Mouse (Mus musculus) lung, embryonic 14.5 days (tissue): ENCODE measurements around the gene Olfr282. TPM values are rescaled to one million over a fixed set of nuclear protein-coding genes. Genes with fewer than 3 reads are reported as not detected.

Source experiments
- ATAC-seq: fragments of 200-750 bp; cut with Nextera tagmentation; 2 replicates; pipeline ENCODE4 v1.8.0; 2017; ENCODE audit warnings: mild to moderate bottlenecking, moderate TSS enrichment, moderate library complexity; ENCODE audit not compliant: insufficient read depth
- DNase-seq: peaks from one replicate; pipeline ENCODE4 v3.0.0-alpha.2; 2015
- H3K27ac ChIP-seq: fragments of 300-500 bp; sonication (generic); 2 replicates; pipeline ENCODE4 v1.5.1; 2014; ENCODE audit warnings: low read depth, mild to moderate bottlenecking, moderate library complexity
- H3K27me3 ChIP-seq: fragments of 300-500 bp; sonication (generic); 2 replicates; pipeline ENCODE4 v1.6.1; 2014; ENCODE audit warnings: low read length, control low read depth; ENCODE audit not compliant: insufficient read depth
- H3K36me3 ChIP-seq: fragments of 300-500 bp; sonication (generic); 2 replicates; pipeline ENCODE4 v1.6.1; 2014; ENCODE audit warnings: control low read depth; ENCODE audit not compliant: insufficient read depth
- H3K4me1 ChIP-seq: fragments of 300-500 bp; sonication (generic); 2 replicates; pipeline ENCODE4 v1.6.1; 2014; ENCODE audit warnings: antibody characterized with exemption, control low read depth; ENCODE audit not compliant: insufficient read depth
- H3K4me2 ChIP-seq: fragments of 300-500 bp; sonication (generic); 2 replicates; pipeline ENCODE4 v1.6.1; 2014; ENCODE audit warnings: mild to moderate bottlenecking
- H3K4me3 ChIP-seq: fragments of 300-500 bp; sonication (generic); 2 replicates; pipeline ENCODE4 v1.5.1; 2014; ENCODE audit warnings: low read depth, low read length
- H3K9ac ChIP-seq: fragments of 300-500 bp; sonication (generic); 2 replicates; pipeline ENCODE4 v1.6.1; 2014
- H3K9me3 ChIP-seq: fragments of 300-500 bp; sonication (generic); 2 replicates; pipeline ENCODE4 v1.6.1; 2016; ENCODE audit warnings: low read depth, low read length, control low read depth
- CTCF ChIP-seq: IDR thresholded peaks from 2 replicates; pipeline ENCODE4 v1.5.1; 2016; ENCODE audit warnings: antibody characterized with exemption, low read depth
- WGBS: fragments of 180-500 bp; shearing (Covaris S2); extraction: QIAGEN DNeasy Blood & Tissue Kit; methylation state at CpG from one replicate; pipeline ENCODE4 v1.1.7; 2014; 5-methylcytosine and 5-hydroxymethylcytosine counted together
- polyA plus RNA-seq: library from polyadenylated mRNA; unstranded; fragments of >200 nt; fragmentation: Nextera tagmentation; extraction: Ambion mirVana; gene quantifications from 2 replicates; pipeline ENCODE4 v1.2.1, GENCODE M21; 2014

Gene Olfr282
- polyA plus RNA-seq, 1 experiment from 2014 or later: not detected

- Histone ChIP-seq H3K27ac (no peak overlapping the region), H3K36me3 (no peaks in the 10 kb centered on the region), H3K9ac (no peak overlapping the region), H3K4me1 (no peaks in the 10 kb centered on the region), H3K4me2 (no peak overlapping the region), H3K9me3 (no peaks in the 10 kb centered on the region), H3K27me3 (no peaks in the 10 kb centered on the region), H3K4me3 (no peak overlapping the region)
- DNase-seq: peak; percentile 24
- WGBS: 47% methylated on average over 4 of the region's 4 CpGs
- ATAC-seq: no peak
- no peak for TF ChIP-seq CTCF
These were observed 10.1 kb upstream of the Olfr282 start for GRCm38 (mm10) chr15:98420897-98421296.

- Histone ChIP-seq H3K9ac (no peak overlapping the region), H3K36me3 (no peaks in the 10 kb centered on the region), H3K27ac (no peak overlapping the region), H3K27me3 (no peaks in the 10 kb centered on the region), H3K4me3 (no peak overlapping the region), H3K4me1 (no peaks in the 10 kb centered on the region), H3K4me2 (no peak overlapping the region), H3K9me3 (no peaks in the 10 kb centered on the region)
- DNase-seq: no peak
- ATAC-seq: no peak
- TF ChIP-seq CTCF: no peak
- WGBS: 57% methylated on average over 14 of the region's 14 CpGs
These were observed 6.7 kb upstream of the Olfr282 start for GRCm38 (mm10) chr15:98424326-98424725.

DNA sequence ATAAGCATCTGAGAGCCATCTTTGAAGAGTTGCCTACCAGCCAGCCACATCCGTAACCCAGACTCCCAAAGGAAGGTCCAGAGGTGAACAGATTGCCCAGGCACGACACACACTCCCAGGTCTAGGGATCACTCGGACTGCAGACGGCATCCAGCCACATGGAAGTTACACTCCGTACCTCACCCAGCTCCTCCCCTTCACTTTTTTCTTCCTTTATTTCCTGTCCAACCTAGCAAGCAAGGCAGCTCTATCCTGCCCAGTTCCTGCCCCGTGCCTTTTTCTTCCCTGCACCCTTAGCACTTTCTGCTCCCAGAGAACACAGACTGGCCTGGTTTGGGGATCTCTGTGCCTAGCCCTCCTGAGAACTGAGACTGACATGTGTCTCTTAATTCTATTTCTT lies 6.3 kb upstream of the Olfr282 start:
- no peak for TF ChIP-seq CTCF
- Histone ChIP-seq H3K9me3 (no peaks in the 10 kb centered on the region), H3K36me3 (no peaks in the 10 kb centered on the region), H3K27me3 (no peaks in the 10 kb centered on the region), H3K27ac (no peak overlapping the region), H3K4me3 (no peak overlapping the region), H3K4me2 (no peak overlapping the region), H3K9ac (no peak overlapping the region), H3K4me1 (no peaks in the 10 kb centered on the region)
- WGBS: 45% methylated on average over 6 of the region's 6 CpGs
- no peak for ATAC-seq
- DNase-seq: no peak

- Histone ChIP-seq H3K9ac (no peak overlapping the region), H3K4me3 (no peak overlapping the region), H3K27me3 (no peaks in the 10 kb centered on the region), H3K9me3 (no peaks in the 10 kb centered on the region), H3K27ac (no peak overlapping the region), H3K36me3 (no peaks in the 10 kb centered on the region), H3K4me2 (no peak overlapping the region), H3K4me1 (no peaks in the 10 kb centered on the region)
- no peak for TF ChIP-seq CTCF
- ATAC-seq: no peak
- 85% methylated on average over 7 of the region's 7 CpGs for WGBS
- DNase-seq: no peak
These were observed 5.8 kb upstream of the Olfr282 start for GRCm38 (mm10) chr15:98425188-98425587.

DNA sequence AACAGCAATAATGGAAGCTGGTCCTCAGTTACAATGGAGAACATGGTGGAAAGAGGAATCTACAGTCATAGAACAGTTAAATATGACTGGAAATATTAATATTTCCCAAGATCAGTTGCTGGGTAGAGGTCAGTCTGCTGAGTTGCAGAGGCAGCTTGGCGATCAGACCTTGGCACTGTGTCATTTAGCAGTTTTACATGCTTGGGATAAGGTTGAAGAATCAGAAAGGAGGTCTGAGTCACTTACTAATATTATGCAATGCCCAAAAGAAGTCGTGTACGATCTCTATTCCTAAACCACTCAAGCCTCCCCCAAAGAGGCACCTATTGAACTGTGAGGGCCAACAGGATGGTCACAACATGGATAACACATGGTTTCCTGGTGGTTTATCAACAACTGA lies 13.5 kb downstream of the Olfr282 start:
- Histone ChIP-seq H3K4me3 (no peak overlapping the region), H3K36me3 (no peaks in the 10 kb centered on the region), H3K4me1 (no peaks in the 10 kb centered on the region), H3K27me3 (no peaks in the 10 kb centered on the region), H3K27ac (no peak overlapping the region), H3K9ac (no peak overlapping the region), H3K9me3 (no peaks in the 10 kb centered on the region), H3K4me2 (no peak overlapping the region)
- no peak for TF ChIP-seq CTCF
- DNase-seq (no peak), ATAC-seq (no peak)
- WGBS: 67% methylated on average over 3 of the region's 3 CpGs

GRCm38 (mm10) chr15:98448521-98448920 lies 17.5 kb downstream of the Olfr282 start:
- Histone ChIP-seq H3K36me3 (no peaks in the 10 kb centered on the region), H3K4me1 (no peaks in the 10 kb centered on the region), H3K9ac (no peak overlapping the region), H3K4me3 (no peak overlapping the region), H3K27ac (no peak overlapping the region), H3K9me3 (no peaks in the 10 kb centered on the region), H3K4me2 (no peak overlapping the region), H3K27me3 (no peaks in the 10 kb centered on the region)
- DNase-seq (peak; percentile 19), ATAC-seq (no peak)
- no peak for TF ChIP-seq CTCF
- 51% methylated on average over 4 of the region's 4 CpGs for WGBS

DNA sequence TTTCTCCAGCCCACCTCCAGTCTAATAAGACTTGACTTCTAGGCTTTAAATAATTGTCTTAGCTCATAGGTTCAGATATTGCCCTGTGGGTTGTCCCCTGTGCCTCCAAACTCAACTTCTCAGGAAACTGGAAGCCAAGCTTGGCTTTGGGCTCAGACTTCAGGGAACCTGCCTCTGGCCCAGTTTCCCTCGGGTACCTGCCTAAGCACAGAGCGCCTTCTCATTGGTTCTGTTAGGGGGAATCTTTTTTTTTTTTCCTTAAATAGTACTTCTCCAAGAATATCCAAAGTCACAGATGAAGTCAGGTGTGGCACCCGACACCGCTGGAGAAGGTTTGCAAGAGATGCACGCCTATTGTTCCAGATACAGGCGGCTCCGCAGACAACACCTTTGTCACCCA lies 21.3 kb downstream of the Olfr282 start, which contains the start of gene Olfr281:
Gene Olfr281 (plus strand): TSS at position 301 of the 400 bp plus-strand sequence.
- H3K9ac ChIP-seq: no peak within 1 kb of the TSS
- TF ChIP-seq CTCF: no peak
- no peaks in the 10 kb centered on the region for H3K36me3 ChIP-seq

GRCm38 (mm10) chr15:98469596-98469995 lies 38.6 kb downstream of the Olfr282 start, which contains the start of gene OR5BS1P:
TSS of gene OR5BS1P (plus strand) at chr15:98469896.
- Histone ChIP-seq H3K27me3 (no peaks in the 10 kb centered on the region), H3K9ac (no peak within 1 kb of the TSS), H3K4me3 (no peak within 1 kb of the TSS), H3K36me3 (no peaks in the 10 kb centered on the region), H3K4me1 (no peaks in the 10 kb centered on the region), H3K27ac (no peak within 1 kb of the TSS), H3K9me3 (no peaks in the 10 kb centered on the region), H3K4me2 (no peak within 1 kb of the TSS)
- no peak for TF ChIP-seq CTCF
- 89% methylated on average over 4 of the region's 4 CpGs for WGBS
- ATAC-seq (no peak), DNase-seq (no peak)

More for the DNA sequence above, 21.3 kb downstream of the Olfr282 start, which contains the start of gene Olfr281:
- Histone ChIP-seq H3K4me2 (no peak within 1 kb of the TSS), H3K27me3 (no peaks in the 10 kb centered on the region), H3K4me1 (no peaks in the 10 kb centered on the region), H3K27ac (no peak within 1 kb of the TSS), H3K4me3 (no peak within 1 kb of the TSS), H3K9me3 (no peaks in the 10 kb centered on the region)
- no peak for DNase-seq
- no peak for ATAC-seq
- 89% methylated on average over 7 of the region's 7 CpGs for WGBS
